Mouse (Mus musculus): Measurements from ENCODE around the gene Anxa6. TPM values are rescaled to one million over a fixed set of nuclear protein-coding genes. Genes with fewer than 3 reads are reported as not detected.

Gene Anxa6
- polyA plus RNA-seq, 1 experiment: 628 TPM

DNA sequence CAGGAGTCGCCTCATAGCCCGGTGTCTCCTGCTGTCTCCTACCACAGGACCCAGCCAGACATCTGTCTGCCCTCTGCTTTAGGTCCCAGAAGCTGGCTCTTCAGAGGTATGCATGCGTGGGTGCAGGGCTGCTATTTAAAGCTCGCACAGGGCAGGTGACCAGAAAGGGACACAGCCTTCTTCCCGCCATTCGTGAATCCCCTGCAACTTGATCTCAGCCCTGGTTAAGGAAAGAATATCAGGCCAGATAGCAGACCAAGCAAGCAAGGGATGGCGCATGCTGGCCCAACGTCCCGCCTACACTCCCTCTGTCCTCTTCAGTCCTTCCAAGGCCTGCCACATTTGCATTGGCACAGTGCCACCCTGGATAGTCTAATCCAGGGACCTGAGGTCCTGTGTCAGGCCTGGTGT is 17.4 kb downstream of the Anxa6 start:
- H3K36me3 ChIP-seq (ENCODE audit: control insufficient read depth, insufficient read depth): peaks cover 87% of the 10 kb centered on the region
- H3K4me3 ChIP-seq (ENCODE audit: insufficient read depth, poor library complexity, severe bottlenecking): no peak overlapping the region
- no peaks in the 10 kb centered on the region for H3K27me3 ChIP-seq (ENCODE audit: control insufficient read depth, insufficient read depth, insufficient read length)
- H3K79me2 ChIP-seq (ENCODE audit: control insufficient read depth, insufficient read depth): peaks cover 63% of the 10 kb centered on the region
- H3ac ChIP-seq (ENCODE audit: control insufficient read depth, insufficient read length, low read depth): no peak overlapping the region
- TF ChIP-seq MYOD1 (IDR thresholded peaks at IDR 0.05; ENCODE audit: control insufficient read depth, insufficient read length, low read depth) (no peak), CEBPB (IDR thresholded peaks at IDR 0.05; ENCODE audit: low read depth) (no peak), FOSL1 (IDR thresholded peaks at IDR 0.05; ENCODE audit: insufficient read depth, low read length, poor library complexity, severe bottlenecking) (no peak), MYOG (IDR thresholded peaks at IDR 0.05; ENCODE audit: control insufficient read depth, extremely low read depth, insufficient read length) (no peak), CTCF (IDR thresholded peaks at IDR 0.05; ENCODE audit: control insufficient read depth, insufficient read depth, insufficient read length) (no peak), USF1 (IDR thresholded peaks at IDR 0.05; ENCODE audit: low read depth) (no peak), MAX (IDR thresholded peaks at IDR 0.05) (no peak)
- peaks cover 17% of the 10 kb centered on the region for H3K79me3 ChIP-seq (ENCODE audit: low read depth)

DNA sequence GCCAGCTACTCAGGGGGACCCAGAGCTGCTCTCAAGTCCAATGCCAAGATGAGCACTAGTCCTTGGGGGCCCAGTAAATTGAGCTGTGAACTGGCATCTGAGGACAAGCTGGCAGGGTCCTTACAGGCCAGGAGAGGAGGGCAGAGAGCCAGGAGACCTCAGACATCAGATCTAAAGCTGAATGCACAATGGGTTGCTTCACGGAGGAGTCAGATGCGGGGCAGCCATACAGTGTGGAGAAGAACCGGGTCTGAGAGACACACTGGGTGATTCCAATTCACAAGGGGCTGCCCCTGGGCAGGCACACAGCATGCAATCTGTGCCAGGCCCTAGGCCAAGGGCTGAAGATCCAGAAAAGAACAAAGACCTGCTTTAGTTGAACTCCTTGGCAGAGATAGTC is 18.0 kb downstream of the Anxa6 start:
- TF ChIP-seq USF1 (IDR thresholded peaks at IDR 0.05; ENCODE audit: low read depth): no peak
- no peak for TF ChIP-seq MAX (IDR thresholded peaks at IDR 0.05)
- no peak for TF ChIP-seq MYOG (IDR thresholded peaks at IDR 0.05; ENCODE audit: control insufficient read depth, extremely low read depth, insufficient read length)
- no peak for TF ChIP-seq FOSL1 (IDR thresholded peaks at IDR 0.05; ENCODE audit: insufficient read depth, low read length, poor library complexity, severe bottlenecking)
- no peak for TF ChIP-seq CEBPB (IDR thresholded peaks at IDR 0.05; ENCODE audit: low read depth)
- no peak for TF ChIP-seq MYOD1 (IDR thresholded peaks at IDR 0.05; ENCODE audit: control insufficient read depth, insufficient read length, low read depth)
- no peak for TF ChIP-seq CTCF (IDR thresholded peaks at IDR 0.05; ENCODE audit: control insufficient read depth, insufficient read depth, insufficient read length)
- Histone ChIP-seq H3K4me3 (ENCODE audit: insufficient read depth, poor library complexity, severe bottlenecking) (no peak overlapping the region), H3ac (ENCODE audit: control insufficient read depth, insufficient read length, low read depth) (no peak overlapping the region), H3K79me3 (ENCODE audit: low read depth) (peaks cover 14% of the 10 kb centered on the region), H3K27me3 (ENCODE audit: control insufficient read depth, insufficient read depth, insufficient read length) (no peaks in the 10 kb centered on the region), H3K79me2 (ENCODE audit: control insufficient read depth, insufficient read depth) (peaks cover 57% of the 10 kb centered on the region), H3K36me3 (ENCODE audit: control insufficient read depth, insufficient read depth) (peaks cover 87% of the 10 kb centered on the region)

- H3K27me3 ChIP-seq (ENCODE audit: control insufficient read depth, insufficient read depth, insufficient read length): no peaks in the 10 kb centered on the region
- no peak overlapping the region for H3K4me3 ChIP-seq (ENCODE audit: insufficient read depth, poor library complexity, severe bottlenecking)
- H3K79me3 ChIP-seq (ENCODE audit: low read depth): peaks cover 14% of the 10 kb centered on the region
- H3ac ChIP-seq (ENCODE audit: control insufficient read depth, insufficient read length, low read depth): no peak overlapping the region
- H3K79me2 ChIP-seq (ENCODE audit: control insufficient read depth, insufficient read depth): peaks cover 43% of the 10 kb centered on the region
- TF ChIP-seq MYOG (IDR thresholded peaks at IDR 0.05; ENCODE audit: control insufficient read depth, extremely low read depth, insufficient read length): no peak
- no peak for TF ChIP-seq FOSL1 (IDR thresholded peaks at IDR 0.05; ENCODE audit: insufficient read depth, low read length, poor library complexity, severe bottlenecking)
- no peak for TF ChIP-seq USF1 (IDR thresholded peaks at IDR 0.05; ENCODE audit: low read depth)
- TF ChIP-seq MYOD1 (IDR thresholded peaks at IDR 0.05; ENCODE audit: control insufficient read depth, insufficient read length, low read depth): no peak
- H3K36me3 ChIP-seq (ENCODE audit: control insufficient read depth, insufficient read depth): peaks cover 89% of the 10 kb centered on the region
Measured at GRCm38 (mm10) chr11:55013802-55014201, 19.4 kb downstream of the Anxa6 start.

DNA sequence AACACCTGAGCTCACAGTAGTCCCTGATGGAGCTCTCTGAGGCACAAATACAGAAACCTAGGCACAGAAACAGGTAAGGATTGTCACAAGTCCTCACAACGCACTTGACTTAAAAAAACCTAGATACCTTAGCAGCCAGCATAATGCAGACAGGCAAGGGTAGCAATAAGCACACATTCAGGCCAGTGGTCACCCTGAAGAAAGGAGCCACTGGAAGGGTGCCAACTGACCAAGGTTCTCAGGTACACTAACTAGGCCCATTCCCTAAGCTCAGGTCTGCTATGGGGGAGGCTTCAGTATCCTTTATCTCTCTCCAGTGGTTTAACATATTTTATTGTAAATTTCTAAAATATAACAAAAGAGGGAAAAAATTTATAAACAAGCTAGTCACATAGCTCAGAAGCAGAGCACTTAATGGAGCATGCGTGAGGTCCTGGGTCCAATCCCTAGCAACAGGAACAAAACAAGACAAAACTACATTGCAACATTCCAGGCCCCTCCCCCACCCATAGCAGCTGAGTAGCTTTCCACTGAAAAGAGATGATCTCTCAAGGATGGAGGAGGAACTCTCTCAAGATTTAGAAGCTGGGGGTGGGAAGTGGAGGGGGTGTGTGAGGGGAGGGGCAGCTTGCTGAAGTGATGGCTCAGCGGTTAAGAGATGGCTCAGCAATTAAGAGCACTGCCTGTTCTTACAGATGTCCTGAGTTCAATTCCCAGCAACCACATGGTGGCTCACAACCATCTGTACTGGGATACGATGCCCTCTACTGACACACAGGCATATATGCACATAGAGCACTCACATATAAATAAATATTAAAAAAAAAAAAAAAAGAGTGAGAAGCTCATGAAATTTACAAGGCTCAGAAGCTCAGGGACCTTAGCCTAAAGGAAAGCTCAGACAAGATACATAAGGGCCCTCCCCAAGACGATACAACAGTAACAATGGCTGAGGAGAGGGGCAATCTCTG is 20.4 kb downstream of the Anxa6 start:
- Histone ChIP-seq H3K36me3 (ENCODE audit: control insufficient read depth, insufficient read depth) (peaks cover 89% of the 10 kb centered on the region), H3ac (ENCODE audit: control insufficient read depth, insufficient read length, low read depth) (no peak overlapping the region), H3K79me3 (ENCODE audit: low read depth) (peaks cover 14% of the 10 kb centered on the region), H3K4me3 (ENCODE audit: insufficient read depth, poor library complexity, severe bottlenecking) (no peak overlapping the region), H3K79me2 (ENCODE audit: control insufficient read depth, insufficient read depth) (peaks cover 33% of the 10 kb centered on the region), H3K27me3 (ENCODE audit: control insufficient read depth, insufficient read depth, insufficient read length) (no peaks in the 10 kb centered on the region)
- no peak for TF ChIP-seq MYOG (IDR thresholded peaks at IDR 0.05; ENCODE audit: control insufficient read depth, extremely low read depth, insufficient read length)
- no peak for TF ChIP-seq FOSL1 (IDR thresholded peaks at IDR 0.05; ENCODE audit: insufficient read depth, low read length, poor library complexity, severe bottlenecking)
- TF ChIP-seq MYOD1 (IDR thresholded peaks at IDR 0.05; ENCODE audit: control insufficient read depth, insufficient read length, low read depth): no peak
- TF ChIP-seq CEBPB (IDR thresholded peaks at IDR 0.05; ENCODE audit: low read depth): no peak
- no peak for TF ChIP-seq MAX (IDR thresholded peaks at IDR 0.05)
- TF ChIP-seq CTCF (IDR thresholded peaks at IDR 0.05; ENCODE audit: control insufficient read depth, insufficient read depth, insufficient read length): no peak
- TF ChIP-seq USF1 (IDR thresholded peaks at IDR 0.05; ENCODE audit: low read depth): no peak

GRCm38 (mm10) chr11:55011440-55011839 is 21.8 kb downstream of the Anxa6 start:
- TF ChIP-seq FOSL1 (IDR thresholded peaks at IDR 0.05; ENCODE audit: insufficient read depth, low read length, poor library complexity, severe bottlenecking) (no peak), MAX (IDR thresholded peaks at IDR 0.05) (no peak), CEBPB (IDR thresholded peaks at IDR 0.05; ENCODE audit: low read depth) (no peak), CTCF (IDR thresholded peaks at IDR 0.05; ENCODE audit: control insufficient read depth, insufficient read depth, insufficient read length) (no peak), MYOG (IDR thresholded peaks at IDR 0.05; ENCODE audit: control insufficient read depth, extremely low read depth, insufficient read length) (no peak), MYOD1 (IDR thresholded peaks at IDR 0.05; ENCODE audit: control insufficient read depth, insufficient read length, low read depth) (no peak), USF1 (IDR thresholded peaks at IDR 0.05; ENCODE audit: low read depth) (no peak)
- H3K36me3 ChIP-seq (ENCODE audit: control insufficient read depth, insufficient read depth): peaks cover 93% of the 10 kb centered on the region
- peaks cover 13% of the 10 kb centered on the region for H3K79me3 ChIP-seq (ENCODE audit: low read depth)
- peaks cover 23% of the 10 kb centered on the region for H3K79me2 ChIP-seq (ENCODE audit: control insufficient read depth, insufficient read depth)
- no peak overlapping the region for H3ac ChIP-seq (ENCODE audit: control insufficient read depth, insufficient read length, low read depth)
- H3K4me3 ChIP-seq (ENCODE audit: insufficient read depth, poor library complexity, severe bottlenecking): no peak overlapping the region
- no peaks in the 10 kb centered on the region for H3K27me3 ChIP-seq (ENCODE audit: control insufficient read depth, insufficient read depth, insufficient read length)
